Mouse (Mus musculus) lung, embryonic 14.5 days (tissue): Measurements from ENCODE around the gene Chrm3. TPM values are rescaled to one million over a fixed set of nuclear protein-coding genes. Genes with fewer than 3 reads are reported as not detected.

Experiments
- ATAC-seq: fragments of 200-750 bp; cut with Nextera tagmentation; 2 replicates; pipeline ENCODE4 v1.8.0; 2017; ENCODE audit warnings: mild to moderate bottlenecking, moderate TSS enrichment, moderate library complexity; ENCODE audit not compliant: insufficient read depth
- DNase-seq: peaks from one replicate; pipeline ENCODE4 v3.0.0-alpha.2; 2015
- H3K27ac ChIP-seq: fragments of 300-500 bp; sonication (generic); 2 replicates; pipeline ENCODE4 v1.5.1; 2014; ENCODE audit warnings: low read depth, mild to moderate bottlenecking, moderate library complexity
- H3K27me3 ChIP-seq: fragments of 300-500 bp; sonication (generic); 2 replicates; pipeline ENCODE4 v1.6.1; 2014; ENCODE audit warnings: low read length, control low read depth; ENCODE audit not compliant: insufficient read depth
- H3K36me3 ChIP-seq: fragments of 300-500 bp; sonication (generic); 2 replicates; pipeline ENCODE4 v1.6.1; 2014; ENCODE audit warnings: control low read depth; ENCODE audit not compliant: insufficient read depth
- H3K4me1 ChIP-seq: fragments of 300-500 bp; sonication (generic); 2 replicates; pipeline ENCODE4 v1.6.1; 2014; ENCODE audit warnings: antibody characterized with exemption, control low read depth; ENCODE audit not compliant: insufficient read depth
- H3K4me2 ChIP-seq: fragments of 300-500 bp; sonication (generic); 2 replicates; pipeline ENCODE4 v1.6.1; 2014; ENCODE audit warnings: mild to moderate bottlenecking
- H3K4me3 ChIP-seq: fragments of 300-500 bp; sonication (generic); 2 replicates; pipeline ENCODE4 v1.5.1; 2014; ENCODE audit warnings: low read depth, low read length
- H3K9ac ChIP-seq: fragments of 300-500 bp; sonication (generic); 2 replicates; pipeline ENCODE4 v1.6.1; 2014
- H3K9me3 ChIP-seq: fragments of 300-500 bp; sonication (generic); 2 replicates; pipeline ENCODE4 v1.6.1; 2016; ENCODE audit warnings: low read depth, low read length, control low read depth
- CTCF ChIP-seq: IDR thresholded peaks from 2 replicates; pipeline ENCODE4 v1.5.1; 2016; ENCODE audit warnings: antibody characterized with exemption, low read depth
- WGBS: fragments of 180-500 bp; shearing (Covaris S2); extraction: QIAGEN DNeasy Blood & Tissue Kit; methylation state at CpG from one replicate; pipeline ENCODE4 v1.1.7; 2014; 5-methylcytosine and 5-hydroxymethylcytosine counted together
- polyA plus RNA-seq: library from polyadenylated mRNA; unstranded; fragments of >200 nt; fragmentation: Nextera tagmentation; extraction: Ambion mirVana; gene quantifications from 2 replicates; pipeline ENCODE4 v1.2.1, GENCODE M21; 2014

The Chrm3 gene
- polyA plus RNA-seq, 1 experiment from 2014 or later: 0.42 TPM

DNA sequence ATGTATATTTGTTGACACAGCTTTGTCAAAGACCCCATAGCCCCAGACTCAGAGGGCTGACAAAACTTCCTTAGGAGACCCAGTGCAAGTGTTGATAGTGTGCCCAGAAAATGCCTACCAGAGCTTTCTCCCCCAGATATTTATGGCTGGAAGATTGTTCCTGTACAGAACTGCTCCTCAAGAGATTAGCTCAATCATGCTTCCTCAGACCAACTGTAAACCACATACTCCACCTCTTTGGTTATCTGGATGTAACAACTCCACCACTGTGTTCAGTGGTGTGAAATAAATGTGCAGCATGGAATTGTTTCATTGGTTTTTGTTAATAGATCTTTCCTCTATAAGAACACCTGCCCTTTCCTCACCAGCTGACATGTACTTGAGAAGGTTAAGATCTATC lies 306.6 kb downstream of the Chrm3 start:
- ATAC-seq (no peak), DNase-seq (no peak)
- H3K4me2 ChIP-seq: no peak overlapping the region
- no peak overlapping the region for H3K27ac ChIP-seq
- H3K27me3 ChIP-seq: no peaks in the 10 kb centered on the region
- no peaks in the 10 kb centered on the region for H3K36me3 ChIP-seq
- no peaks in the 10 kb centered on the region for H3K4me1 ChIP-seq
- H3K9me3 ChIP-seq: no peaks in the 10 kb centered on the region
- no peak overlapping the region for H3K9ac ChIP-seq
- no peak for TF ChIP-seq CTCF
- no peak overlapping the region for H3K4me3 ChIP-seq

DNA sequence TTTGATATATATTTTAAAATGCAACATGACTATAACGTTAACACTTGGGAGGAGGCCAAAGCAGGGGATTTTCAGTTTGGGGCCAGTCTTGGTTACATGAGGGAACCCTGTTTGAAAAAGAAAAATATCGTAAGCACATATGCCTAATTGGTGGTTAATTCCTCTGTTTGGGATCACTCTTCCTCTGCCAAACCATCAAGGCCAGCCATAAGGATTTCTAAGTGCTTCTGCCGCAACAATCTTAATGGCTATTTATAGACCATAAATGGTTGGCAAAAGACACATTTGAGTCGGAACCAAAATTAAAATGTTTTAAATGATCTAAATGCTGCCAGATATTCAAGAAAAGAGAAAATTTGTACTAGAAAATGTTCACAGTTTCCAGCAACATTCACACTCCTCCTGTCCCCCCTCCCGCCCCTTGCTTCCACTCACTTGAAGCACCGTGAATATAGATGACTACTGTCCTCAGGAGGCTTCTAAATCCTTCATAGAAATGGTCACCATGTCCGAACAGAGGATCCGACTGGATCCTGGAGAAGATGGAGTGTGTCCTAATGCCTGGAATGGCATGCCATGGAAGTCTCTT lies 307.3 kb downstream of the Chrm3 start:
- ATAC-seq: no peak
- 75% methylated on average over 8 of the region's 8 CpGs for WGBS

DNA sequence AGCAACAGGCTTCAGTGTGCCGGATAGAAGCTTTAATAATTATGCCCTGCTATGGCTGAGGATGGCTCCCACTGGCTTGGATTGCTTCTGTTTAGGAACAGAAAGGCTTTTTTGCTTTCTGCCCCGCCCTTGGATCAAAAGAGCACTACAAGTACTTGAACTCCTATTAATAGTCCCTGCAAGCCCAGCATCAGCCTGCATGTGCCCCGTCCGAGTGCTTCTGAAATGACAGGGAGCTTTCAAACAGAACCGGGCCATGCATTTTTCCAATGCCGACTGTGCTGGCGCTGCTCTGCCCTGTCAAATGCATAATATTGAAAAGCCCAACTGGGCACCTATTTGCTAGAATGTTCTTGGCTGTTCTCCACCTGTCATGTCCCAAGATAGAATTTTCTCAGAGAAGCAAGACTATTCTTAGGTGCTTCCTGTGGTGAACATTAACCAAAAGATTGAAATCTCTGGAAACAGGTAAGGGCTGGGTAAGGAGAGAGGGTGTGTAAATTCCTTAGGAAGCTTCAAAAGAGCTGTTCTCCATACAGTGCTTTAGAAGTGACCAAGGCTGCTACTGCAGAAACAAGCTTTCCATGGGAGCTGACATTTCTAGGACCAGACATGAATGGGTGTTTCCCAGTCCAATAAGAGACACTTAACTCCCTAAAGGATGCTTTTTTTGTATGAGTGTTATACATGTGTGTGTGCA lies 314.8 kb downstream of the Chrm3 start:
- H3K9ac ChIP-seq: no peak overlapping the region
- no peaks in the 10 kb centered on the region for H3K9me3 ChIP-seq
- 52% methylated on average over 7 of the region's 7 CpGs for WGBS
- TF ChIP-seq CTCF: no peak
- no peak overlapping the region for H3K27ac ChIP-seq
- peak; percentile 52; the same call in 1 of the 2 replicates for ATAC-seq
- no peak overlapping the region for H3K4me3 ChIP-seq
- peak; percentile 23 for DNase-seq
- H3K27me3 ChIP-seq: no peaks in the 10 kb centered on the region
- H3K36me3 ChIP-seq: no peaks in the 10 kb centered on the region
- 0 out of 2 replicates have a peak overlapping the region, but pooled peaks have one; percentile 21 for H3K4me2 ChIP-seq
- no peaks in the 10 kb centered on the region for H3K4me1 ChIP-seq

More for the DNA sequence above, 307.3 kb downstream of the Chrm3 start:
- H3K9me3 ChIP-seq: no peaks in the 10 kb centered on the region
- H3K4me1 ChIP-seq: no peaks in the 10 kb centered on the region
- H3K4me3 ChIP-seq: no peak overlapping the region
- H3K9ac ChIP-seq: no peak overlapping the region
- no peak overlapping the region for H3K4me2 ChIP-seq
- no peak for DNase-seq
- H3K27ac ChIP-seq: no peak overlapping the region
- no peaks in the 10 kb centered on the region for H3K36me3 ChIP-seq
- TF ChIP-seq CTCF: no peak
- no peaks in the 10 kb centered on the region for H3K27me3 ChIP-seq

GRCm38 (mm10) chr13:10044084-10044483 lies 316.6 kb downstream of the Chrm3 start:
- Histone ChIP-seq H3K9me3 (no peaks in the 10 kb centered on the region), H3K4me3 (no peak overlapping the region), H3K4me2 (no peak overlapping the region), H3K27ac (no peak overlapping the region), H3K36me3 (no peaks in the 10 kb centered on the region), H3K27me3 (no peaks in the 10 kb centered on the region), H3K4me1 (no peaks in the 10 kb centered on the region), H3K9ac (no peak overlapping the region)
- WGBS: 44% methylated on average over 4 of the region's 4 CpGs
- DNase-seq: no peak
- no peak for ATAC-seq
- no peak for TF ChIP-seq CTCF

DNA sequence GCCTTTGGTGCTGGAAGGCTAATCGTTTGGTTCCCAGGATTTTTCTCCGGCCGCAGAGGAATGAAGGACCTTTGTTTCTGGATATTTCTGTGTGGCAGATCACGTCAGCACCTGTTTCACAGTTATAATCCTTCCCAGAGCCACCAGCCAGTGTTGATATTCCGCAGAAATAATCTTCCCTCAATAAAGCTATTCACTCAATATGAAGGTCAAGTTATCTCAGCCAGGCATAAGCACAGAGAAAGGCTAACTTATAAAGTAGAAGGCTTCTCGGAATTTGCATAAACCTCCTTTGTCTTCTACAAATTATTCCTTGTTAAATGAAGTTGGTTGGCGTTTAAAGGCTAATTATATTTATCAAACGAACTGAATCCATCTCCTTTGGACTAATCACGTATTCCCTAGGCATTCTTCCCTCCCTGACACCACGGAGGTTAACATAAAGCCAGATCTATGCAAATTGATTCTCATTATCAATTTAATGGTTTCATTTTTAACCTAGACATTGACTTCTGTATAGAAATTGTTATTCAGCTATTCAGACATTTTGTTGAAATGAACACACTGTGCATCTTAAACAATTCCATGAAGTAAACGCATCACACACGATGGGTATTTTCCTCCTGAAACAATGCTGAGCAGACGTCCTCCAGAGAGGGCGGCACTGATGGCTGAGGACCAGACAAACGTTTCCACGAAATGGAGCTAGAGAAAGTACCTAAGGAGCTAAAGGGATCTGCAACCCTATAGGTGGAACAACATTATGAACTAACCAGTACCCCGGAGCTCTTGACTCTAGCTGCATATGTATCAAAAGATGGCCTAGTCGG lies 326.9 kb downstream of the Chrm3 start:
- Histone ChIP-seq H3K27me3 (no peaks in the 10 kb centered on the region), H3K27ac (no peak overlapping the region), H3K36me3 (no peaks in the 10 kb centered on the region), H3K4me1 (no peaks in the 10 kb centered on the region), H3K9ac (no peak overlapping the region), H3K4me3 (no peak overlapping the region), H3K9me3 (no peaks in the 10 kb centered on the region), H3K4me2 (no peak overlapping the region)
- ATAC-seq: no peak
- no peak for DNase-seq
- WGBS: 74% methylated on average over 18 of the region's 18 CpGs
- no peak for TF ChIP-seq CTCF

DNA sequence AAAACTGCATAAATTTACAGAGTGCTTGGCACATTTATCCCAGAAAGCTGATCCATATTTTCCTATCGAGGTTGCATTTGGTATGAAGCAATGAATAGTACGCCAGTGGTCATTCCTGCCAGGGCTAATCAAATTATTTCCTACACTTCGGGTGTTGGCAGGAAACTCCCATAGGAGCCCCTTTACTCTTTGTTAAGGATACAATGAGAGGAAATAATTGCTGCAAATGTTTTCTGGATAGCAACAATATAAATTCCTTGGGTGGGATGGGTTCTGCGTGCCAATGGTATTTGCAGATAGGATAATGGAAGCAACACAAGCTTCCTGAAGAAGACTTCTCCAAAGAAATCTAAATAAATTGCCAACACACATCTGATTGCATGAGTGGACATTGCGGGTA lies 329.1 kb downstream of the Chrm3 start:
- Histone ChIP-seq H3K27me3 (no peaks in the 10 kb centered on the region), H3K9ac (no peak overlapping the region), H3K36me3 (no peaks in the 10 kb centered on the region), H3K4me3 (no peak overlapping the region), H3K9me3 (no peaks in the 10 kb centered on the region), H3K4me1 (no peaks in the 10 kb centered on the region), H3K27ac (no peak overlapping the region), H3K4me2 (no peak overlapping the region)
- ATAC-seq: no peak
- 73% methylated on average over 5 of the region's 5 CpGs for WGBS
- DNase-seq: no peak
- TF ChIP-seq CTCF: no peak

DNA sequence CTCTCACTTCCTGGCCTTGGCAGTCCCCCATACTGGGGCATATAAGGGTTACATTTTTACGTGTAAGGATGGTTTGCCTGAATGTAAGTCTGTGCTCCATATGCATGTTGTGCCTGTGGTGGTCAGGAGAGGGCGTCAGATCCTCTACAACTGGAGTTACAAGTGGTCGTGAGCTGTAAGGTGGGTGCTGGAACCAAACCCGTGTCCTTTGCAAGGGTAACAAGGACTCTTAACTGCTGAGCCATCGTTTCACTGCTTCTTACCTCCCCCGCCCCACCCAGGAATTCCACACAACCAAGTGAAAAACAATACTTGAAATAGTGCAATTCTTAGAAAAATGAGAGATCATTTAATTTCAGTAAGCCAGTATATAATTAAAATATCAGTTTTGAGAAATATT lies 330.7 kb downstream of the Chrm3 start:
- Histone ChIP-seq H3K9ac (no peak overlapping the region), H3K36me3 (no peaks in the 10 kb centered on the region), H3K4me2 (no peak overlapping the region), H3K4me1 (no peaks in the 10 kb centered on the region), H3K9me3 (no peaks in the 10 kb centered on the region), H3K27me3 (no peaks in the 10 kb centered on the region), H3K4me3 (no peak overlapping the region), H3K27ac (no peak overlapping the region)
- WGBS: 84% methylated on average over 6 of the region's 6 CpGs
- ATAC-seq: no peak
- no peak for TF ChIP-seq CTCF
- DNase-seq: no peak
